Mouse (Mus musculus): ENCODE data around the gene Fntb. TPM values are rescaled to one million over a fixed set of nuclear protein-coding genes. Genes with fewer than 3 reads are reported as not detected.

Fntb gene
- polyA plus RNA-seq, 1 experiment, result 13.2 TPM

DNA sequence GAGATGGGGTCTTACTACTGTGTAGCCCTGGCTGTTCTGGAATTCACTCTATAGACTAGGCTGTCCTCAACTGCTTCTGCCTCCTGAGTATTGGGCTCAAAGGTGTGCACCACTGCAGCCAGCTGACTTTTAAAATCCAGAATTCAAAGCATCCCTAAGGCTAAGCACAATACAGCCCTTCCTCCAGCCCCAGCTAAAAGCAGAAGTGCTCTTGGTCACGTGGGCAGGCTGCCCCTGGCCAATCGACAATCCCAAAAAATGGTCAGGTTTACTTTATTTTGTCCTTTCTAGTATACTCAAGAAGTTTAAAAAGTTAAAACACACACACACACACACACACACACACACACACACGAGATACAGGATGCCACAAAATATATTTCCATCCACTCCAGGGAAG is 177.7 kb downstream of the Fntb start:
- 0 out of 2 replicates have a peak, but pooled peaks cover 2% of the 10 kb centered on the region for H3K4me1 ChIP-seq (ENCODE audit: control insufficient read depth, insufficient read depth, low read length)
- no peak for DNase-seq
- peaks cover 2% of the 10 kb centered on the region; the same call in 1 of the 2 replicates for H3K36me3 ChIP-seq (ENCODE audit: control insufficient read depth, insufficient read depth, low read length)
- H3K27me3 ChIP-seq (replicated peaks; ENCODE audit: control insufficient read depth, insufficient read depth, low read length), result no peaks in the 10 kb centered on the region
- no peak for TF ChIP-seq POLR2A (IDR thresholded peaks at IDR 0.05; ENCODE audit: low read depth, low read length)
- TF ChIP-seq CTCF (conservative IDR thresholded peaks at IDR 0.05; ENCODE audit: insufficient read depth, insufficient read length, low read depth, low read length), result no peak
- WGBS, result 67% methylated on average over 3 of the region's 3 CpGs
- no peak overlapping the region for H3K4me3 ChIP-seq (ENCODE audit: insufficient read depth, low read depth, low read length)
- H3K27ac ChIP-seq (ENCODE audit: insufficient read depth, low read depth, low read length), result no peak overlapping the region

DNA sequence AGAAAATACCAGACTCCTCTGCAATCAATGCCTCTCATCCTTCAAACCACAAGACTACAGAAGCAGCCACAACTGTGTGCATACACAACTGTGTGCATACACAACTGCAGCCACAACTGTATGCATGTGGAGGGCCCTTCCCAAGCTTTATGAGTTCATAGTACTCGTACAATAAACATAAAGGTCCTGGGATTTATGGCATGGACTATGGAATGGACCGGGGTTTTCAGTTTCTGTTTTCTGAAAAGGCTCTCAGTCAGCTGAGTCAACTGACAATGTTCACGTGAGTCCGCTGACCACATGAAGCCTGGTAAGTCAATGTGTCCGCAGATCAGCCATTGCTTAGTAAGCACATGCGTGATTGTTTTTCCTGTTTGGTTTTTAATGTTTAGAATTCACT is 178.1 kb downstream of the Fntb start:
- no peak overlapping the region; the same call in 1 of the 2 replicates for H3K27ac ChIP-seq (ENCODE audit: insufficient read depth, low read depth, low read length)
- peak; percentile 36 for DNase-seq
- H3K4me1 ChIP-seq (ENCODE audit: control insufficient read depth, insufficient read depth, low read length), result 0 out of 2 replicates have a peak, but pooled peaks cover 2% of the 10 kb centered on the region
- 70% methylated on average over 6 of the region's 6 CpGs for WGBS
- peaks cover 2% of the 10 kb centered on the region; the same call in 1 of the 2 replicates for H3K36me3 ChIP-seq (ENCODE audit: control insufficient read depth, insufficient read depth, low read length)
- TF ChIP-seq POLR2A (IDR thresholded peaks at IDR 0.05; ENCODE audit: low read depth, low read length) (no peak), CTCF (conservative IDR thresholded peaks at IDR 0.05; ENCODE audit: insufficient read depth, insufficient read length, low read depth, low read length) (no peak)
- no peaks in the 10 kb centered on the region for H3K27me3 ChIP-seq (replicated peaks; ENCODE audit: control insufficient read depth, insufficient read depth, low read length)
- no peak overlapping the region for H3K4me3 ChIP-seq (ENCODE audit: insufficient read depth, low read depth, low read length)

DNA sequence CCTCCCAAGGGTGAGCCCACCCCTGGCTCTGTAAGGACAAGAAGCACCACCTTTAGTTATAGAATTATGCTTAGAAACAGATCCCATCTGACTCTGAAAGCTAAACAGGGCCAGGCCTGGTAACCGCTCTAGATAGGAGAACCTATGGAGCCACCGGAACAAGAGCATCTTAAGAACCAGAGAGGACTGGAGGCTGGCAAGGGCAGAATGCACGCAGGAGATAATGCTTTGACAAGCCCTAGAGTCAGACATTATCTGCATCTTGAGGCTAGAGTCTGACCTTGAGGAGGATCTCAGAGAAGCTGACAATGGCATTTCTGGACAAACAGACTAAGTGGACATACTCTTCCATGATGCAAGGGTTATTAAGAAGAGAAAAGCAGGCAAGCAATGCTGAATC is 182.1 kb downstream of the Fntb start:
- WGBS, result 95% methylated on average over 3 of the region's 3 CpGs
- DNase-seq, result no peak
- peaks cover 5% of the 10 kb centered on the region for H3K36me3 ChIP-seq (ENCODE audit: control insufficient read depth, insufficient read depth, low read length)

DNA sequence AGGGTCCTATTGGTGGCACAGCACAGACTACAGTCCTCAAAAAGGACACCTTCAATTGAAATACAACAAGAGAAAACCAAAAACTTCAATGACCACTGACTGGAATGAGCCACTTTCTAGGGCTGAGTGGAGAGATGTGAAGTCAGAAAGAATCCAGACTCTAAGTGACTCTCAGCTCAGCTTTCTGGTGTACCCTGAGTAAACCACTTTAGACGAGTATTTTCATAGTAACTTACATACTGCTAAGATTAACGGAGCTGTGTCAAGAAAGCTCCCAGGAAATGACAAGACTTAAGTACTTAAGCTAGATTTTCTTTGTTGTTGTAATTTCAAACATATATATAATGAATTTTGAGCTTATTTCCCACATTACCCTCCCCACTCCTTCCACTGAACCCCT is 182.8 kb downstream of the Fntb start:
- no peak for DNase-seq
- H3K27ac ChIP-seq (ENCODE audit: insufficient read depth, low read depth, low read length), result no peak overlapping the region
- 91% methylated on average over 2 of the region's 2 CpGs for WGBS
- H3K27me3 ChIP-seq (replicated peaks; ENCODE audit: control insufficient read depth, insufficient read depth, low read length), result no peaks in the 10 kb centered on the region
- H3K36me3 ChIP-seq (ENCODE audit: control insufficient read depth, insufficient read depth, low read length), result peaks cover 6% of the 10 kb centered on the region
- H3K4me3 ChIP-seq (ENCODE audit: insufficient read depth, low read depth, low read length), result no peak overlapping the region
- TF ChIP-seq POLR2A (IDR thresholded peaks at IDR 0.05; ENCODE audit: low read depth, low read length) (no peak), CTCF (conservative IDR thresholded peaks at IDR 0.05; ENCODE audit: insufficient read depth, insufficient read length, low read depth, low read length) (no peak)
- 0 out of 2 replicates have a peak, but pooled peaks cover 2% of the 10 kb centered on the region for H3K4me1 ChIP-seq (ENCODE audit: control insufficient read depth, insufficient read depth, low read length)

More for the DNA sequence above, 182.1 kb downstream of the Fntb start:
- no peak overlapping the region for H3K4me3 ChIP-seq (ENCODE audit: insufficient read depth, low read depth, low read length)
- TF ChIP-seq CTCF (conservative IDR thresholded peaks at IDR 0.05; ENCODE audit: insufficient read depth, insufficient read length, low read depth, low read length), result no peak
- no peak for TF ChIP-seq POLR2A (IDR thresholded peaks at IDR 0.05; ENCODE audit: low read depth, low read length)
- H3K4me1 ChIP-seq (ENCODE audit: control insufficient read depth, insufficient read depth, low read length), result 0 out of 2 replicates have a peak, but pooled peaks cover 2% of the 10 kb centered on the region
- no peaks in the 10 kb centered on the region for H3K27me3 ChIP-seq (replicated peaks; ENCODE audit: control insufficient read depth, insufficient read depth, low read length)
- no peak overlapping the region for H3K27ac ChIP-seq (ENCODE audit: insufficient read depth, low read depth, low read length)

DNA sequence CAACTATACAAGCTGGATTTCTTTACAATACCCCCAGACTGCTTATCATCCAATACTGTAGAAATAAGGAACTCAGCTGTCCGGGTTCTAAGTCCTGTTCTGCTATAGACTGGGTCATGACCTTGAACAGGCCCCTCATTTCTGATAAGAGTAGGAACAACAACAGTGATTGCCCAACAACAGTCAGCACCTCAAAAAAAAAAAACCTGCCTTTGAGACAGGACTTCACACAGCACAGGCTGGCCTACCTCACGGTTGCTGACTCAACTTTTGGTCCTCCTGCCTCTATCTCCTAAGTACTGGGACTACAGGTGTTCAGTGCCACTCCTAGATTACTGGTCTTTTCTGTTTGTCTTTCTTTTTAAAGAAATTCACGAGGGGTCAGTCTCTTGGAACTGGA is 183.4 kb downstream of the Fntb start:
- no peak overlapping the region for H3K4me3 ChIP-seq (ENCODE audit: insufficient read depth, low read depth, low read length)
- H3K27ac ChIP-seq (ENCODE audit: insufficient read depth, low read depth, low read length), result no peak overlapping the region
- H3K27me3 ChIP-seq (replicated peaks; ENCODE audit: control insufficient read depth, insufficient read depth, low read length), result no peaks in the 10 kb centered on the region
- H3K36me3 ChIP-seq (ENCODE audit: control insufficient read depth, insufficient read depth, low read length), result peaks cover 6% of the 10 kb centered on the region
- no peak for TF ChIP-seq POLR2A (IDR thresholded peaks at IDR 0.05; ENCODE audit: low read depth, low read length)
- no peak for TF ChIP-seq CTCF (conservative IDR thresholded peaks at IDR 0.05; ENCODE audit: insufficient read depth, insufficient read length, low read depth, low read length)
- DNase-seq, result no peak
- H3K4me1 ChIP-seq (ENCODE audit: control insufficient read depth, insufficient read depth, low read length), result peaks cover 7% of the 10 kb centered on the region; the same call in 1 of the 2 replicates
- WGBS, result 75% methylated on average over 3 of the region's 3 CpGs

DNA sequence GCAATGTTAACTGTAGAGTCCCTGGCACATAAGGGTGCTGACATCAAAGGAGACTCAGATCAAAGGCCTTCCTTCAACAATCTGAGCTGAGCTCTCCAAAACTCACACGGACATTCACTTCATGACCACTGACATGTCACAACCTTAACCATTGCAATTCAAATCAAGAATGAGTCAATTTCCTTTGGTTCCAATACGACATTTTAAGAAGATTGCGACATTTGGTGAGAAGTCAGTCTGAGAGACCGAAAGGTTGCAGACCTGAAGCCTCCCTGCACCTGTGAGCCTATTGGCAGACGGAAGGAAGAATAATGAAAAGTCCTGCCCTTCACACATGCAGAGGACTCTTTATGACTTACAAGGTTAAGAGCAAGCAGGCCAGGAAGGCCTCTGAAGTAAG is 184.9 kb downstream of the Fntb start:
- TF ChIP-seq POLR2A (IDR thresholded peaks at IDR 0.05; ENCODE audit: low read depth, low read length) (no peak), CTCF (conservative IDR thresholded peaks at IDR 0.05; ENCODE audit: insufficient read depth, insufficient read length, low read depth, low read length) (no peak)
- Histone ChIP-seq H3K4me1 (ENCODE audit: control insufficient read depth, insufficient read depth, low read length) (peaks cover 20% of the 10 kb centered on the region), H3K36me3 (ENCODE audit: control insufficient read depth, insufficient read depth, low read length) (peaks cover 6% of the 10 kb centered on the region), H3K4me3 (ENCODE audit: insufficient read depth, low read depth, low read length) (no peak overlapping the region), H3K27ac (ENCODE audit: insufficient read depth, low read depth, low read length) (no peak overlapping the region), H3K27me3 (replicated peaks; ENCODE audit: control insufficient read depth, insufficient read depth, low read length) (no peaks in the 10 kb centered on the region)
- WGBS, result 85% methylated on average over 5 of the region's 5 CpGs
- no peak for DNase-seq

DNA sequence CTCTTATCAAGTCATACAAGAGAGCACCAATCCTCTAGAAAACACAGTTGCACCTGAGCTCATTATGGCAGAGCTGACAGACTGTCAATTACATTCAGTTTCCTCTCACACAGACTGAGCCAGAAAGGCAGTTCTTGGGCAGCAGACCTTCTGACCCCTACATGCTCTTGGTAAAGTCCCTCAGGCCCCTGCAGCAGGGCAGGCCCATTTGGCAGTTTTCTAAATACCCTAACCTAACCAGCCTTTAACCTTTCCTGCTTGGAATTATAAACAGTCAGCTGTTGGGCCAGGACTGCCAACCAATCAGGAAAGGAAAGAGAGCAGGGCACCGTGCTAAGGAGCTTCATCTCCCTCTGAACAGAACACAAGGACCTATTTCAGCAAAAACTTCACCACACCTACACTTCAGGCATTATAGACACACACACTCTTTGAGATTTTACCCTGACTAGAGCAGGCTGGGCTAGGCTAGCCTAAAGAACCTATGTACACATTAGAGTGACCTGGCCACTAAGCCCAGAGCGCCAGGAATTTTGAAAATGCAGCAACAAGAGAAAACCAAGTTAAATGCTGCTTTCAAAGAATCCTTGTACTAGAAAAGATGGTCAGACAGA is 188.5 kb downstream of the Fntb start:
- DNase-seq, result peak; percentile 67
- peak overlapping the region; percentile 61 for H3K27ac ChIP-seq (ENCODE audit: insufficient read depth, low read depth, low read length)
- H3K4me1 ChIP-seq (ENCODE audit: control insufficient read depth, insufficient read depth, low read length), result peaks cover 30% of the 10 kb centered on the region
- TF ChIP-seq POLR2A (IDR thresholded peaks at IDR 0.05; ENCODE audit: low read depth, low read length) (no peak), CTCF (conservative IDR thresholded peaks at IDR 0.05; ENCODE audit: insufficient read depth, insufficient read length, low read depth, low read length) (no peak)
- WGBS, result 50% methylated on average over 2 of the region's 2 CpGs
- no peak overlapping the region for H3K4me3 ChIP-seq (ENCODE audit: insufficient read depth, low read depth, low read length)
- peaks cover 6% of the 10 kb centered on the region for H3K36me3 ChIP-seq (ENCODE audit: control insufficient read depth, insufficient read depth, low read length)
- H3K27me3 ChIP-seq (replicated peaks; ENCODE audit: control insufficient read depth, insufficient read depth, low read length), result no peaks in the 10 kb centered on the region
